Mouse (Mus musculus): ENCODE data around the gene Cenps.

GRCm38 (mm10) chr4:149182192-149182591 is 44.8 kb upstream of the Cenps start:
- no peak for TF ChIP-seq CTCF (IDR thresholded peaks at IDR 0.05; ENCODE audit: low read depth)
- TF ChIP-seq EP300 (optimal IDR thresholded peaks at IDR 0.05), result no peak
